Mouse (Mus musculus): ENCODE data around the gene Dcdc2b.

DNA sequence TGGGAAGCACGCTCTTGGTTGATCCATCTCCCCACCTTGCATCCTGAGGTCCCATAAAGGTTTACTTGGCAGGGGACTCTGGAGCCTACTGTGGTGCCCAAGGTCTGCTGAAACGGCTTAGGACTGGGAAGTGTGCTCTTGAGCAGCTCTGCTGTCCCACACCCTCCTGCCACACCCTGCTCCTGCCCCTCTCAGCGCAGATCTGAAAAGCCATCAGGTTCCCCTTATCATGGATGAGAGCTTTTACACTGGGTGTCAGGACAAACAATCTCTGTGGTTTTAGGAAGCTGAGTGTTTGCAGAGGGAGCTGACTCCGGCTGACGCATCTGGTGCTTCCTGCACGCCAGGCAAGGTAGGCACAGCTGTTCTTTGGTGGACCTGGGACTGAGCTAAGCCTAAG is 19.8 kb upstream of the Dcdc2b start:
- TF ChIP-seq CTCF (IDR thresholded peaks at IDR 0.05) (no peak), POLR2A (IDR thresholded peaks at IDR 0.05; ENCODE audit: insufficient read depth, low read depth, low read length) (no peak)

Measured in heart, adult 2 months (tissue).